Mouse (Mus musculus): ENCODE measurements around the gene Gse1. TPM values are rescaled to one million over a fixed set of nuclear protein-coding genes. Genes with fewer than 3 reads are reported as not detected.

The Gse1 gene
- total and polyA plus RNA-seq, 2 experiments from 2014 or later = 15.9 to 48.2 TPM

DNA sequence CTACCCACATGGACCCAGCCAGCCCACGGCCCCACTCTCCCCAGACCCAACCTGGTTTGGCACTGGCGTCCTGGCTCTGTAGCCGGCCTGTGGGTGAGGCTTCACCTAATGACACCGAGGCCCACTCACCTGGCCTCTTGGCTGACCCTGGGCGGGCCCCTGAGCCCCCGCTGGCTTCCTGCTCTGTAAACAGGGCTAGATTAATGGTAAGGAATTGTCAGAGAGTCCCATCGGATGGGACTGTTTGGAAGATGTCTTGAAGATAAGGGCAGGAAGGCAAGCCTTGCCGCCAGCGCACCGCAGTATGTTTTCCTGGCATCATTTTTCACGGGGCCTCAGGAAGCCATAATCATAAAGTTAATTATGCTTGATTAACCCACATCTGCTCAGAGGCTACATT lies 20.1 kb upstream of the Gse1 start:
- H3K4me3 ChIP-seq (ENCODE audit: low read depth, low read length) = no peak overlapping the region
- ATAC-seq (no peak), DNase-seq (no peak)
- H3K4me1 ChIP-seq (ENCODE audit: insufficient read depth) = no peaks in the 10 kb centered on the region
- no peak overlapping the region for H3K9ac ChIP-seq
- no peaks in the 10 kb centered on the region for H3K36me3 ChIP-seq (ENCODE audit: insufficient read depth)
- no peaks in the 10 kb centered on the region for H3K9me3 ChIP-seq (ENCODE audit: low read length)
- 78% methylated on average over 11 of the region's 11 CpGs for WGBS
- H3K4me2 ChIP-seq (ENCODE audit: low read depth) = no peak overlapping the region
- H3K27ac ChIP-seq (ENCODE audit: low read depth, low read length) = no peak overlapping the region
- no peak for TF ChIP-seq CTCF (IDR thresholded peaks at IDR 0.05; ENCODE audit: low read depth)
- H3K27me3 ChIP-seq (ENCODE audit: insufficient read depth, low read length) = no peaks in the 10 kb centered on the region

GRCm38 (mm10) chr8:120211345-120211744 lies 16.9 kb upstream of the Gse1 start:
- TF ChIP-seq CTCF (IDR thresholded peaks at IDR 0.05; ENCODE audit: low read depth) = peak; percentile 59
- WGBS = 24% methylated on average over 4 of the region's 4 CpGs
- no peaks in the 10 kb centered on the region for H3K4me1 ChIP-seq (ENCODE audit: insufficient read depth)
- H3K27ac ChIP-seq (ENCODE audit: low read depth, low read length) = no peak overlapping the region
- H3K36me3 ChIP-seq (ENCODE audit: insufficient read depth) = no peaks in the 10 kb centered on the region
- H3K27me3 ChIP-seq (ENCODE audit: insufficient read depth, low read length) = no peaks in the 10 kb centered on the region
- ATAC-seq (no peak), DNase-seq (no peak)
- H3K4me3 ChIP-seq (ENCODE audit: low read depth, low read length) = no peak overlapping the region
- H3K9ac ChIP-seq = no peak overlapping the region
- no peak overlapping the region for H3K4me2 ChIP-seq (ENCODE audit: low read depth)
- H3K9me3 ChIP-seq (ENCODE audit: low read length) = no peaks in the 10 kb centered on the region

- Histone ChIP-seq H3K27me3 (ENCODE audit: insufficient read depth, low read length) (no peaks in the 10 kb centered on the region), H3K4me1 (ENCODE audit: insufficient read depth) (0 out of 2 replicates have a peak, but pooled peaks cover 5% of the 10 kb centered on the region), H3K4me3 (ENCODE audit: low read depth, low read length) (no peak overlapping the region), H3K9me3 (ENCODE audit: low read length) (no peaks in the 10 kb centered on the region), H3K36me3 (ENCODE audit: insufficient read depth) (no peaks in the 10 kb centered on the region), H3K4me2 (ENCODE audit: low read depth) (no peak overlapping the region), H3K27ac (ENCODE audit: low read depth, low read length) (no peak overlapping the region), H3K9ac (no peak overlapping the region)
- no peak for TF ChIP-seq CTCF (IDR thresholded peaks at IDR 0.05; ENCODE audit: low read depth)
- 91% methylated on average over 7 of the region's 7 CpGs for WGBS
- DNase-seq (no peak), ATAC-seq (no peak)
Measured at GRCm38 (mm10) chr8:120212596-120212995, 15.7 kb upstream of the Gse1 start.

DNA sequence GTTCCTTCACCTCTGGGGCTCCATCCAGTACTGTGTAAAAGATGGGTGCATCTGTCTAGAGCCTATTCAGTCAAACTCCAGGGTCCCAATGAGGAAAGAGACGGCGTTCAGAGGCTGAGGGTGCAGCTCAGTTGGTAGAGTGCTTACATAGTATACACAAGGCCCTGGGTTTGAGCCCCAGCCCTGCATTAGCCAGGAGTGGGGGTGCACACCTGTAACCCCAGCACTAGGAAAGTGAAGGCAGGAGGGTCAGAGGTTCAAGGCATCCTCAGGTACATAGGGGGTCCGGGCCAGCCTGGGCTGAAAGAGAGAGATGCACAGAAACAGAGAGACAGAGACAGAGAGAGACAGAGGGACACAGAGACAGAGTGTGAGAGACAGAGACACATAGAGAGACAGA lies 15.0 kb upstream of the Gse1 start:
- Histone ChIP-seq H3K36me3 (ENCODE audit: insufficient read depth) (no peaks in the 10 kb centered on the region), H3K4me1 (ENCODE audit: insufficient read depth) (0 out of 2 replicates have a peak, but pooled peaks cover 5% of the 10 kb centered on the region), H3K9ac (no peak overlapping the region), H3K27me3 (ENCODE audit: insufficient read depth, low read length) (no peaks in the 10 kb centered on the region), H3K9me3 (ENCODE audit: low read length) (no peaks in the 10 kb centered on the region), H3K27ac (ENCODE audit: low read depth, low read length) (no peak overlapping the region), H3K4me2 (ENCODE audit: low read depth) (no peak overlapping the region), H3K4me3 (ENCODE audit: low read depth, low read length) (no peak overlapping the region)
- ATAC-seq = no peak
- no peak for DNase-seq
- WGBS = 95% methylated on average over 3 of the region's 3 CpGs
- TF ChIP-seq CTCF (IDR thresholded peaks at IDR 0.05; ENCODE audit: low read depth) = no peak

- H3K36me3 ChIP-seq (ENCODE audit: insufficient read depth) = no peaks in the 10 kb centered on the region
- ATAC-seq (no peak), DNase-seq (peak; percentile 40)
- WGBS = 51% methylated on average over 5 of the region's 5 CpGs
- H3K4me3 ChIP-seq (ENCODE audit: low read depth, low read length) = no peak overlapping the region
- TF ChIP-seq CTCF (IDR thresholded peaks at IDR 0.05; ENCODE audit: low read depth) = no peak
- no peak overlapping the region for H3K4me2 ChIP-seq (ENCODE audit: low read depth)
- no peaks in the 10 kb centered on the region for H3K27me3 ChIP-seq (ENCODE audit: insufficient read depth, low read length)
- H3K9me3 ChIP-seq (ENCODE audit: low read length) = no peaks in the 10 kb centered on the region
- no peak overlapping the region for H3K27ac ChIP-seq (ENCODE audit: low read depth, low read length)
- H3K4me1 ChIP-seq (ENCODE audit: insufficient read depth) = 0 out of 2 replicates have a peak, but pooled peaks cover 5% of the 10 kb centered on the region
- H3K9ac ChIP-seq = no peak overlapping the region
Measured at GRCm38 (mm10) chr8:120213939-120214338, 14.3 kb upstream of the Gse1 start.

DNA sequence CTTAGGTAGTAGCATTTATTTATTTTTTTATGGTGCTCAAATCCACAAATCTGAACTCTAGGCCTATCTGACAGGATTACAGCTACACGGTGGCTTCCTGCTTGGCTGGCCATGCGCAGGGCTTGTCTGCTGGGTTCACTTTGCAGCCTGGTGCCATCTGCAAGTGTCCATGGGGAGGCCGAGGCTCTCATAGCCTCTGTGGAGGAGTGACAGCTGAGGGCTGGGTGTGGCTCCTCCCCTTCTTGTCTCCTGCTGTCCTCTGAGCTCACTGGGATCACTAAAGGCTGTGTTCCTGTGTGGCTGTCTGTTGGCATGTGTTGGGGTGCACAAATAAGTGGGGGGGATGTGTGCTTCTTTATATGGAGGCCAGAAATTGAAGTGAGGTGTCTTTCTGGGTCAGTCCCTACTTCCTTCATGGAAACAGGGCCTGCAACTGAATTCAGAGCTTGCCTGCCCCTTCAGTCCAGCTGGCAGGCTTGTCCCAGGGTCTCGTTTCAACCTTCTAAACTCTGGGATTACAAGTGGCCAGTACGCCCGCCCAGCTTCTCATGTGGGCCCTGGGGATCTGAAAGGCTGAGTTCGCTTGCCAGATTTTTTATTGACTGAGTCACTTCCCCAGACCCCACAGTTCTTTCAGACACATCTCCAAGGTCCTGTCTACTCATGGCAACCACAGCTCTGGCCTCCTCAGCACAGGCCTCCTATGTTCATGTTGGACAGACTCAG lies 12.7 kb upstream of the Gse1 start:
- H3K4me1 ChIP-seq (ENCODE audit: insufficient read depth) = 0 out of 2 replicates have a peak, but pooled peaks cover 5% of the 10 kb centered on the region
- no peaks in the 10 kb centered on the region for H3K9me3 ChIP-seq (ENCODE audit: low read length)
- no peak overlapping the region for H3K27ac ChIP-seq (ENCODE audit: low read depth, low read length)
- H3K4me3 ChIP-seq (ENCODE audit: low read depth, low read length) = no peak overlapping the region
- H3K9ac ChIP-seq = no peak overlapping the region
- H3K27me3 ChIP-seq (ENCODE audit: insufficient read depth, low read length) = no peaks in the 10 kb centered on the region
- ATAC-seq (no peak), DNase-seq (no peak)
- no peaks in the 10 kb centered on the region for H3K36me3 ChIP-seq (ENCODE audit: insufficient read depth)
- H3K4me2 ChIP-seq (ENCODE audit: low read depth) = no peak overlapping the region
- WGBS = 49% methylated on average over 7 of the region's 7 CpGs
- TF ChIP-seq CTCF (IDR thresholded peaks at IDR 0.05; ENCODE audit: low read depth) = no peak
